Mouse (Mus musculus): Measurements from ENCODE around the gene Stra6.

DNA sequence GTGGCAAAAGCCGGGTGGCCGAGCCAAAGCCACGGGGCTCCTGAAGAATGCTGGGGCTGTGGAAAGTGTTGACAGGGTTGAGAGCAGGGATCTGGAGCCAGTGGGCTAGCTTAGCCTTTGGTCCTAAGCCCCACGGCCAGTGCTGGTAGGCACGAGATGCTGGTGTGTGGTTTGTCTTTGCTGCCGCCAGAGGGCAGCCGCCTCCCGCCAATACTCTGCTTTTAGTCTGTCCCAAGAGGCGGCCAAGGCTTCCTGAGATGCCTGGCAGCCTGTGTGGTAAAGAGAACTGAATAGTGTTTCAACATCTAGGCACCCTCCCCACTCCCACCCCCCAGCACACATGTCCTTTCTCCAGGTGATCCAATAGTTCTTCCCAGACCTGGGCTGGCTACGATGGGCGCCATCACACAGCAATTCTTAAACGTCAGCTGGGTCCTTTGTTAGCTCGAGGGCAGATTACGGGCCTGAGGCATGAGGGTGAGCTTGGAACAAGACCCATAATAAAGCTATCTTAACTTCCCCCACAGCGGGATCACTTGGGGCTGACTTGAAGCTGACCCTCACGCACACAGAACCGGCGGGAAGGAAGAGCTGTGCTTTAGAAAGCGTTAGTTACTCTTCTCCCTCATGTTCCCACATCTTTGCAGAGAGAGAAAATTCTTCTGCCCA lies 25.0 kb upstream of the Stra6 start:
- TF ChIP-seq CTCF (IDR thresholded peaks at IDR 0.05; ENCODE audit: low read depth) (peak; percentile 89), EP300 (IDR thresholded peaks at IDR 0.05; ENCODE audit: low read depth) (no peak)

All from liver, embryonic 14.5 days (tissue).